Mouse (Mus musculus) forebrain, embryonic 12.5 days (tissue): ENCODE measurements at regions not wholly inside any gene's neighbourhood (a gene's known extent, or its start where the extent isn't known, plus 50 kb on each side); places are given as distances from the start of the nearest gene placed in this dataset.
"Not testable (repeated sequence)": the region's sequence is repeated elsewhere in the genome, so short reads cannot be mapped to it uniquely, and the experiment has no call there.

Experiments
- ATAC-seq: fragments of 200-750 bp; cut with Nextera tagmentation; 2 replicates; pipeline ENCODE4 v1.8.0; 2017; ENCODE audit warnings: moderate TSS enrichment; ENCODE audit not compliant: low FRiP score
- H3K27ac ChIP-seq: fragments of 300-500 bp; sonication (generic); 2 replicates; pipeline ENCODE4 v1.5.1; 2016; ENCODE audit warnings: mild to moderate bottlenecking
- H3K27me3 ChIP-seq: fragments of 300-500 bp; sonication (generic); 2 replicates; pipeline ENCODE4 v1.6.1; 2016; ENCODE audit warnings: mild to moderate bottlenecking
- H3K36me3 ChIP-seq: fragments of 300-500 bp; sonication (generic); replicated peaks from 2 replicates; pipeline ENCODE4 v1.6.1; 2016; ENCODE audit warnings: mild to moderate bottlenecking
- H3K4me1 ChIP-seq: fragments of 300-500 bp; sonication (generic); 2 replicates; pipeline ENCODE4 v1.6.1; 2016
- H3K4me2 ChIP-seq: fragments of 300-500 bp; sonication (generic); 2 replicates; pipeline ENCODE4 v1.6.1; 2016; ENCODE audit warnings: mild to moderate bottlenecking, moderate library complexity
- H3K4me3 ChIP-seq: fragments of 300-500 bp; sonication (generic); replicated peaks from 2 replicates; pipeline ENCODE4 v1.5.1; 2016; ENCODE audit warnings: mild to moderate bottlenecking
- H3K9ac ChIP-seq: fragments of 300-500 bp; sonication (generic); 2 replicates; pipeline ENCODE4 v1.6.1; 2016; ENCODE audit warnings: mild to moderate bottlenecking
- H3K9me3 ChIP-seq: fragments of 300-500 bp; sonication (generic); 2 replicates; pipeline ENCODE4 v1.6.1; 2016
- WGBS: fragments of 180-500 bp; shearing (Covaris S2); methylation state at CpG from one replicate; pipeline ENCODE4 v1.1.7; 2016; 5-methylcytosine and 5-hydroxymethylcytosine counted together

GRCm38 (mm10) chr10:66683160-66683559 lies 412.8 kb upstream of the Jmjd1c start:
- no peak overlapping the region for H3K27ac ChIP-seq
- no peak for ATAC-seq
- WGBS, result 90% methylated on average over 6 of the region's 6 CpGs
- no peaks in the 10 kb centered on the region for H3K4me1 ChIP-seq
- H3K4me2 ChIP-seq, result no peak overlapping the region
- no peak overlapping the region for H3K4me3 ChIP-seq
- no peaks in the 10 kb centered on the region for H3K36me3 ChIP-seq
- H3K27me3 ChIP-seq, result no peaks in the 10 kb centered on the region
- H3K9me3 ChIP-seq, result peaks cover 6% of the 10 kb centered on the region
- H3K9ac ChIP-seq, result no peak overlapping the region

GRCm38 (mm10) chr10:66689196-66689595 lies 406.7 kb upstream of the Jmjd1c start:
- H3K36me3 ChIP-seq, H3K4me2 ChIP-seq, H3K9ac ChIP-seq, H3K4me1 ChIP-seq, ATAC-seq, H3K27me3 ChIP-seq, H3K27ac ChIP-seq, H3K4me3 ChIP-seq: not testable (repeated sequence)
- peaks cover 14% of the 10 kb centered on the region for H3K9me3 ChIP-seq
- 81% methylated on average over 2 of the region's 2 CpGs for WGBS

- no peaks in the 10 kb centered on the region for H3K36me3 ChIP-seq
- ATAC-seq, result no peak
- H3K4me2 ChIP-seq, result no peak overlapping the region
- H3K27ac ChIP-seq, result no peak overlapping the region
- 88% methylated on average over 11 of the region's 11 CpGs for WGBS
- H3K9me3 ChIP-seq, result no peaks in the 10 kb centered on the region
- H3K27me3 ChIP-seq, result no peaks in the 10 kb centered on the region
- H3K4me1 ChIP-seq, result no peaks in the 10 kb centered on the region
- no peak overlapping the region for H3K4me3 ChIP-seq
- no peak overlapping the region for H3K9ac ChIP-seq
Observed at GRCm38 (mm10) chr10:66694549-66695285, 401.2 kb upstream of the Jmjd1c start.

GRCm38 (mm10) chr10:66714926-66715325 lies 381.0 kb upstream of the Jmjd1c start:
- H3K9me3 ChIP-seq, H3K4me3 ChIP-seq, H3K9ac ChIP-seq, H3K27ac ChIP-seq, ATAC-seq, H3K4me1 ChIP-seq, H3K36me3 ChIP-seq, H3K4me2 ChIP-seq, H3K27me3 ChIP-seq: not testable (repeated sequence)
- 92% methylated on average over 9 of the region's 9 CpGs for WGBS

- Histone ChIP-seq H3K9ac (no peak overlapping the region), H3K9me3 (0 out of 2 replicates have a peak, but pooled peaks cover 7% of the 10 kb centered on the region), H3K4me1 (no peaks in the 10 kb centered on the region), H3K4me2 (no peak overlapping the region), H3K27ac (no peak overlapping the region), H3K27me3 (no peaks in the 10 kb centered on the region), H3K36me3 (no peaks in the 10 kb centered on the region), H3K4me3 (no peak overlapping the region)
- 77% methylated on average over 7 of the region's 7 CpGs for WGBS
- ATAC-seq, result no peak
Observed at GRCm38 (mm10) chr10:66717909-66718308, 378.0 kb upstream of the Jmjd1c start.

GRCm38 (mm10) chr10:66719796-66720195 lies 376.1 kb upstream of the Jmjd1c start:
- ATAC-seq, result no peak
- WGBS, result 92% methylated on average over 11 of the region's 11 CpGs
- H3K4me3 ChIP-seq, result no peak overlapping the region
- H3K9ac ChIP-seq, result no peak overlapping the region
- H3K27me3 ChIP-seq, result no peaks in the 10 kb centered on the region
- H3K4me2 ChIP-seq, result no peak overlapping the region
- H3K4me1 ChIP-seq, result no peaks in the 10 kb centered on the region
- 0 out of 2 replicates have a peak, but pooled peaks cover 7% of the 10 kb centered on the region for H3K9me3 ChIP-seq
- no peaks in the 10 kb centered on the region for H3K36me3 ChIP-seq
- no peak overlapping the region for H3K27ac ChIP-seq

- no peak overlapping the region for H3K4me2 ChIP-seq
- WGBS, result 88% methylated on average over 5 of the region's 5 CpGs
- H3K36me3 ChIP-seq, result no peaks in the 10 kb centered on the region
- H3K9ac ChIP-seq, result no peak overlapping the region
- no peak overlapping the region for H3K4me3 ChIP-seq
- no peak for ATAC-seq
- no peaks in the 10 kb centered on the region for H3K9me3 ChIP-seq
- no peak overlapping the region for H3K27ac ChIP-seq
- no peaks in the 10 kb centered on the region for H3K4me1 ChIP-seq
- no peaks in the 10 kb centered on the region for H3K27me3 ChIP-seq
Observed at GRCm38 (mm10) chr10:66733631-66734030, 362.3 kb upstream of the Jmjd1c start.

GRCm38 (mm10) chr10:66734853-66735252 lies 361.1 kb upstream of the Jmjd1c start:
- H3K27me3 ChIP-seq, result no peaks in the 10 kb centered on the region
- H3K9me3 ChIP-seq, result no peaks in the 10 kb centered on the region
- 69% methylated on average over 5 of the region's 5 CpGs for WGBS
- no peak overlapping the region for H3K4me3 ChIP-seq
- H3K4me2 ChIP-seq, result no peak overlapping the region
- no peaks in the 10 kb centered on the region for H3K36me3 ChIP-seq
- H3K4me1 ChIP-seq, result no peaks in the 10 kb centered on the region
- ATAC-seq, result no peak
- H3K27ac ChIP-seq, result no peak overlapping the region
- H3K9ac ChIP-seq, result no peak overlapping the region

GRCm38 (mm10) chr10:66739017-66739416 lies 356.9 kb upstream of the Jmjd1c start:
- Histone ChIP-seq H3K9me3 (no peaks in the 10 kb centered on the region), H3K27ac (no peak overlapping the region), H3K9ac (no peak overlapping the region), H3K4me1 (no peaks in the 10 kb centered on the region), H3K36me3 (no peaks in the 10 kb centered on the region), H3K27me3 (no peaks in the 10 kb centered on the region), H3K4me3 (no peak overlapping the region), H3K4me2 (no peak overlapping the region)
- no peak for ATAC-seq
- 79% methylated on average over 5 of the region's 7 CpGs for WGBS

- WGBS, result 62% methylated on average over 3 of the region's 3 CpGs
- H3K36me3 ChIP-seq, result no peaks in the 10 kb centered on the region
- no peak for ATAC-seq
- no peak overlapping the region for H3K4me3 ChIP-seq
- no peak overlapping the region for H3K27ac ChIP-seq
- no peak overlapping the region for H3K9ac ChIP-seq
- no peaks in the 10 kb centered on the region for H3K9me3 ChIP-seq
- H3K27me3 ChIP-seq, result no peaks in the 10 kb centered on the region
- H3K4me1 ChIP-seq, result no peaks in the 10 kb centered on the region
- H3K4me2 ChIP-seq, result no peak overlapping the region
Observed at GRCm38 (mm10) chr10:66741819-66742218, 354.1 kb upstream of the Jmjd1c start.

GRCm38 (mm10) chr10:66743254-66743653 lies 352.7 kb upstream of the Jmjd1c start:
- no peak overlapping the region for H3K4me3 ChIP-seq
- H3K4me1 ChIP-seq, result no peaks in the 10 kb centered on the region
- no peaks in the 10 kb centered on the region for H3K9me3 ChIP-seq
- H3K27ac ChIP-seq, result no peak overlapping the region
- no peak for ATAC-seq
- 88% methylated on average over 6 of the region's 6 CpGs for WGBS
- H3K27me3 ChIP-seq, result no peaks in the 10 kb centered on the region
- no peak overlapping the region for H3K4me2 ChIP-seq
- no peak overlapping the region for H3K9ac ChIP-seq
- H3K36me3 ChIP-seq, result no peaks in the 10 kb centered on the region

GRCm38 (mm10) chr10:66745871-66746270 lies 350.1 kb upstream of the Jmjd1c start:
- Histone ChIP-seq H3K27ac (no peak overlapping the region), H3K9ac (no peak overlapping the region), H3K4me2 (no peak overlapping the region), H3K4me3 (no peak overlapping the region), H3K27me3 (no peaks in the 10 kb centered on the region), H3K9me3 (no peaks in the 10 kb centered on the region), H3K4me1 (0 out of 2 replicates have a peak, but pooled peaks cover 4% of the 10 kb centered on the region), H3K36me3 (no peaks in the 10 kb centered on the region)
- 96% methylated on average over 10 of the region's 10 CpGs for WGBS
- no peak for ATAC-seq

GRCm38 (mm10) chr10:66752237-66752810 lies 343.6 kb upstream of the Jmjd1c start:
- Histone ChIP-seq H3K4me2 (no peak overlapping the region), H3K27ac (no peak overlapping the region), H3K27me3 (no peaks in the 10 kb centered on the region), H3K4me3 (no peak overlapping the region), H3K4me1 (0 out of 2 replicates have a peak, but pooled peaks cover 4% of the 10 kb centered on the region), H3K9ac (no peak overlapping the region), H3K36me3 (no peaks in the 10 kb centered on the region), H3K9me3 (no peaks in the 10 kb centered on the region)
- WGBS, result 90% methylated on average over 7 of the region's 7 CpGs
- ATAC-seq, result no peak
